ENCODE assay signal across 8 mouse cellular contexts in genomic region chr16:75446901-75447514, GRCm38 (mm10).
DNase-seq lines count a peak whose midpoint lies in the region; ATAC-seq lines count a peak whose summit lies in the region.

No protein-coding gene starts in this region.

- no peaks in the 10 kb centered on the region for H3K9me3 ChIP-seq in embryonic facial prominence, embryonic 12.5 days
- H3K9me3 ChIP-seq in kidney, embryonic 16.5 days (ENCODE audit: low read length), result no peaks in the 10 kb centered on the region
- H3K9me3 ChIP-seq in limb, embryonic 12.5 days, result no peaks in the 10 kb centered on the region

- ATAC-seq in embryonic facial prominence, embryonic 12.5 days (ENCODE audit: insufficient number of reproducible peaks, insufficient read depth, low FRiP score, low TSS enrichment), result no peak
- peak; percentile 87; the same call in 1 of the 2 replicates for ATAC-seq in kidney, embryonic 16.5 days (ENCODE audit: low FRiP score, low TSS enrichment)
- peak; percentile 47; the same call in 1 of the 2 replicates for ATAC-seq in limb, embryonic 12.5 days (ENCODE audit: insufficient number of reproducible peaks, insufficient read depth, low FRiP score, low TSS enrichment, low read depth)

- H3K4me3 ChIP-seq in embryonic facial prominence, embryonic 12.5 days, result no peak overlapping the region
- no peak overlapping the region for H3K4me3 ChIP-seq in kidney, embryonic 16.5 days (ENCODE audit: low read length)
- no peak overlapping the region for H3K4me3 ChIP-seq in limb, embryonic 12.5 days (replicated peaks)

- DNase-seq in layer of hippocampus, adult 11-12 months (ENCODE audit: low spot score), result peak; percentile 17
- DNase-seq in layer of hippocampus, adult 9-10 months (ENCODE audit: low spot score), result no peak
- peak; percentile 63 for DNase-seq in right cerebral cortex, postnatal 10 days (ENCODE audit: low spot score in 2 of 2)
- DNase-seq in heart, adult 11 months, result no peak
- DNase-seq in thymus, postnatal 25 days, result no peak

- no peaks in the 10 kb centered on the region for H3K4me1 ChIP-seq in embryonic facial prominence, embryonic 12.5 days
- H3K4me1 ChIP-seq in kidney, embryonic 16.5 days (ENCODE audit: insufficient read depth, low read length), result no peaks in the 10 kb centered on the region
- H3K4me1 ChIP-seq in limb, embryonic 12.5 days (replicated peaks), result no peaks in the 10 kb centered on the region

- H3K9ac ChIP-seq in embryonic facial prominence, embryonic 12.5 days, result no peak overlapping the region
- H3K9ac ChIP-seq in kidney, embryonic 16.5 days (replicated peaks; ENCODE audit: low read length), result no peak overlapping the region
- H3K9ac ChIP-seq in limb, embryonic 12.5 days (replicated peaks), result no peak overlapping the region

- 4% methylated on average over 14 of the region's 14 CpGs for WGBS in embryonic facial prominence, embryonic 12.5 days
- 5% methylated on average over 14 of the region's 14 CpGs for WGBS in kidney, embryonic 16.5 days
- under 1% methylated on average over 14 of the region's 14 CpGs for WGBS in limb, embryonic 12.5 days

- H3K36me3 ChIP-seq in embryonic facial prominence, embryonic 12.5 days, result no peaks in the 10 kb centered on the region
- no peaks in the 10 kb centered on the region for H3K36me3 ChIP-seq in kidney, embryonic 16.5 days (ENCODE audit: insufficient read depth, low read length)
- no peaks in the 10 kb centered on the region for H3K36me3 ChIP-seq in limb, embryonic 12.5 days

- peak overlapping the region; percentile 43 for H3K4me2 ChIP-seq in embryonic facial prominence, embryonic 12.5 days (replicated peaks)
- H3K4me2 ChIP-seq in kidney, embryonic 16.5 days (replicated peaks; ENCODE audit: low read depth, low read length), result peak overlapping the region; percentile 23; the same call in 1 of the 2 replicates
- peak overlapping the region; percentile 41 for H3K4me2 ChIP-seq in limb, embryonic 12.5 days

- H3K27me3 ChIP-seq in embryonic facial prominence, embryonic 12.5 days, result no peaks in the 10 kb centered on the region
- H3K27me3 ChIP-seq in kidney, embryonic 16.5 days (ENCODE audit: insufficient read depth, low read length), result no peaks in the 10 kb centered on the region
- no peaks in the 10 kb centered on the region for H3K27me3 ChIP-seq in limb, embryonic 12.5 days

- no peak overlapping the region for H3K27ac ChIP-seq in embryonic facial prominence, embryonic 12.5 days
- no peak overlapping the region for H3K27ac ChIP-seq in kidney, embryonic 16.5 days (ENCODE audit: low read length)
- H3K27ac ChIP-seq in limb, embryonic 12.5 days, result no peak overlapping the region

Comparison
In these comparisons a context has a peak if more than half of its experiments do, and no peak if none do; other contexts are left out.
1. DNase-seq: peak in layer of hippocampus, adult 11-12 months (single experiment) and right cerebral cortex, postnatal 10 days (2 of 2); none in layer of hippocampus, adult 9-10 months (single experiment), heart, adult 11 months (single experiment) and thymus, postnatal 25 days (single experiment).
2. Peak in every context shown above with its lines, with median percentiles within 50 percentile points of each other: H3K4me2 ChIP-seq.